Mouse (Mus musculus): Measurements from ENCODE around the gene Foxa1. TPM values are rescaled to one million over a fixed set of nuclear protein-coding genes. Genes with fewer than 3 reads are reported as not detected.

Foxa1 gene
- total RNA-seq, 2 experiments from 2014 or later, result not detected

GRCm38 (mm10) chr12:57496347-57497119 is 50.2 kb downstream of the Foxa1 start:
- DNase-seq (ENCODE audit: low spot score in 2 of 2), result no peak

Other genes starting within 250 kb of the Foxa1 start
- gene Ttc6, start 17.2 kb upstream of the Foxa1 start, total RNA-seq (2021), result under 1 TPM; 0.10 to 0.12 TPM

Measured in layer of hippocampus, adult 18-20 months (tissue).